Mouse (Mus musculus): Measurements from ENCODE around the gene Ambra1.

The Ambra1 gene

DNA sequence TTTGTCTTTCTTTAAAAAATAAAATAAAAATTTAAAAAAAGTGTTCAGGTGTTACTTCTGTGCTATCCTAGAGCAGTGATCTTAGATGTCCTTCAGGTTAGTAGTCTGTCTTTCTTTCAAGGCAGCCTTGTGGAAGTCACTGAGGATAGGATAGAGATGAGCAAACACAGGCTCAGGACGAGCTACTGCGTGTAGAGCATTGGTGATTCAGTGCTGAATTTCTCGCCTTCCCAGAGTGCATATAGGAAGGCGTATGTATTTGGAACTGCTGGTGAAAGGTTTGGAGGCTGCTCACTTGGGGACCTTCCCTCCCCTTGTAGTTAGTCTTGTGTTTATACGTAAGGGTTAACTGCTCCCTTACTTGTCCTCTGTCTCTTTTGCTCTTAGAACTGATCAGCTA, 5.3 kb downstream of the Ambra1 start:
- no peak for DNase-seq (ENCODE audit: extremely low read depth, low read depth)

DNA sequence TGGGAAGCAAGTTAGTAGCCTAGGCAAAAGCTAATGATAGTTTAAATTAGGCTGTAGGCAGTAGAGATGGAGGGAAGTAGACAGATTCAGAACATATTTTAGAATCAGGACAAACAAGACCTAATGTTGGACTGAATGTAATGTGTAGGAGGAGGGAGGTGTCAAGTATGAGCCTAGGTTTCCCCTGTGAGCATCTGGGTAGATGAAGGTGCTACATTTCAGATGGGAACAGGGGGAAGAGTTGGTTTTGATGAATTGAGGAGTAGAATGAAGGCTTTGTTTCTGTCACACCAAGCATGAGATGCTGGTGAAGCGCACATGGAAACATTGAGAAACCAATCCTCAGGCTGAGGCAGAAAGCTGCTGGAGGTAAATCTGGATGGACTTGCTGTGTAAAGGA, 9.7 kb downstream of the Ambra1 start:
- DNase-seq (ENCODE audit: extremely low read depth, low read depth) = no peak

DNA sequence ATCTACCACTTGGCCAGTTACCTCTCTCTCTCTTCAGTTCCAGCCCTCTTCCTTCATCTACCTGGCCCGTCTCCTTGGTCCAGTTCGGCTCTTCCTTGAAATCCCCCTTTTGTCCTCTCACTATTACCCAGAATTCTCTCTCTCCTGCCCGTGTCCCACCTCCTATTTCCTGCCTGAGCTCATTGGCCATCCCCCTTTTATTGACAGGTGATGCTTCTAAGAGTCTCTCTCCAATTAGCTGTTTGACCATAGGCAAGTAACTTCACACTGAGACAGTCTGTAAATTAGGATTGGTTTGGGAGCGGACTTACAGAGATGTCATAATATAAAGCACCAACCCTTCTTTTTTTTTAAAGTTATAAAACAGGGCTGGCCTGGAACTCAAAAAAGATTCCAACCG, 14.8 kb downstream of the Ambra1 start:
- DNase-seq (ENCODE audit: extremely low read depth, low read depth) = no peak

DNA sequence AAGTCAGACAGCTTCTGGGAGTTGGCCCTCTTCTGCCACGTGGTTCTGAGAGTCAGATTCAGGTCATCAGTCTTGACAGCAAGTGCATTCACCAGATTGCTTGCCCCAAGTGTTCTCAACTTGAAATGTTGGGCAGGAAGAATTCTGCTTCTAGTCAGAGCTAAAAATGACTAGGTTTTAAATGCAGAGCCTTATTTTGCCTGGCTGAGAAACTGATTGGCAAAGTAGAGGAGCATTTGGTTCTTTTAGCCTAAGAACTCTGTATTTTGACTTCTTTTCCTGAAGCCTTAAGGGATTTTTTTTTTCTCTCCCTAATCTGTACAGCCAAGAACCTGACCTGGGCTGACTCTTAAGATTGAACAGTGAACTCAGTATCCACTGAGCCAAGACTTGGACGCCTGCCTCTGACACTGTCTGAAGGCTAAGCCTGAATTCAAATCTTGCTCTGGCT, 19.9 kb downstream of the Ambra1 start:
- DNase-seq (ENCODE audit: extremely low read depth, low read depth) = no peak

DNA sequence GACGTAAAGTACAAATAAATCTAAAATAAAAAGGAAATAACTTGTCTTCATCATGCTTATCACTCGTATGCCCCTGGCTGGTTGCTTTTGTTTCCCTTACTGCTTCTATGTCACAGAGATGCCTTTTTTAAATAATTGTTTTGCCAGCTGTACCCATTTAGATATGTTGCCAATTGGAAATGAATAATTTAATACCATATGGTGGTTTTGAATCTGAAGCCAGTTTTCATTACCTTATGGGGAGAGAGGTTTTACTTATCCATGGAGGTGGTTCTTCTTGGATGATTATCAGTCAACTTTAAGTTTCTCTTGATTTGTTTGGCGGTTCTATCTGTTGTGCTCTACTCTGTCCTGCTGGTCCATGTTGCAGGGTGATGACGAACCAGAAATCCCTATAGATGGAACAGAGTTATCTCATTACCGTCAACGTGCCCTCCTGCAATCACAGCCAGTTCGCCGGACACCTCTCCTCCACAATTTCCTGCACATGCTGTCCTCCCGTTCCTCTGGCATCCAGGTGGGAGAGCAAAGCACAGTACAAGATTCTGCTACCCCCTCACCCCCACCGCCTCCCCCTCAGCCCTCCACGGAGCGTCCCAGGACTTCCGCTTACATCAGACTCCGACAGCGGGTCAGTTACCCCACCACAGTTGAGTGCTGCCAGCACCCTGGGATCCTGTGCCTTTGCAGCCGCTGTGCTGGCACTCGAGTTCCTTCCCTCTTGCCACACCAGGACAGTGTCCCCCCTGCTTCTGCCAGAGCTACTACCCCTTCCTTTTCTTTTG, 42.2 kb downstream of the Ambra1 start:
- no peak for DNase-seq (ENCODE audit: extremely low read depth, low read depth)

DNA sequence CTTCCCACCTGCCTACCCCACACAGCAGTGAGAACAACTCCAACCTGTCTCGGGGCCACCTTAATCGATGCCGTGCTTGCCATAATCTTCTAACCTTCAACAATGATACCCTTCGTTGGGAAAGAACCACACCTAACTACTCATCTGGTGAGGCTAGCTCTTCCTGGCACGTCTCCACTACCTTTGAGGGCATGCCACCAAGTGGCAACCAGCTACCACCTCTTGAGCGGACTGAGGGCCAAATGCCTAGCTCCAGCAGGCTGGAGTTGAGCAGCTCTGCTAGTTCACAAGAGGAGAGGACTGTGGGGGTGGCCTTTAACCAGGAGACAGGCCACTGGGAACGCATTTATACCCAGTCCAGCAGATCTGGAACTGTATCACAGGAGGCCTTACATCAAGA, 43.4 kb downstream of the Ambra1 start:
- DNase-seq (ENCODE audit: extremely low read depth, low read depth) = no peak

DNA sequence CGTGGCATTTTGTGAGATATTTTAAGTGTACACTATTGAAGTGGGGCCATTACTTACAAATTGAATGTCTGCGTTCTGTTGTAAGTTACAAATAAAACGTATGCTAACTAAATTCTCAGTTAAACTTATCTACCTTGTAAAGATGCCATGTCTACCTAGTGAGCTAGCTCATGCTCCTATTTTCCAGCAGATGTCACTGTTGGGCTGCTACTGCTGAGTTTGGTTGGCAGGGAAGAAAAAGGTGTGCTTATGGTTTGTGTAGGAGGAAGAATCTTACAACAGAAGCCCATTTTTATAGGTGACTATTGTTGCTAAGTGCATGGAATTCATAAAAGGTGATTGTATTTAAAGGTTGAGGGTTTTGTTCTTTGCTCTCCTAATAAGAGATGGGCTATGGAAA, 49.2 kb downstream of the Ambra1 start:
- DNase-seq (ENCODE audit: extremely low read depth, low read depth) = peak; percentile 25

DNA sequence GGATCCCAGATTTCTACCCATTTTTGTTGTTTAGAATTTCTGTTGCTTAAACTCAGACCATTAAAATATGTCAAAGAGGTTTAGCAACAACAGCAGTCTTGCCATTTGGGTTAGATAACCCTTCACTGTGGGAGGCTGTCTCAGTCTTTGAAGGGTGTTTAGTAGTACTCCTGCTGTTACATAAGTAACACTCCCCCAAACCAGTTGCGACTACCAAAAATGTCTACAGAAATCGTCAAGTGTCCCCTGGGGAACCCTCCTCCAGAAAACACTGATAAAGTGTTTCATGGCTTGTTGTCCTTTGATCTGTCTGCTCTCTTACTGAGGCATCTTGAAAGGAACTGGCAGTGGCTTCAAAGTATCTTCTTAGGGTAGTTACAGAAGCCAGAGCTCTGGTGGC, 61.7 kb downstream of the Ambra1 start:
- no peak for DNase-seq (ENCODE audit: extremely low read depth, low read depth)

DNA sequence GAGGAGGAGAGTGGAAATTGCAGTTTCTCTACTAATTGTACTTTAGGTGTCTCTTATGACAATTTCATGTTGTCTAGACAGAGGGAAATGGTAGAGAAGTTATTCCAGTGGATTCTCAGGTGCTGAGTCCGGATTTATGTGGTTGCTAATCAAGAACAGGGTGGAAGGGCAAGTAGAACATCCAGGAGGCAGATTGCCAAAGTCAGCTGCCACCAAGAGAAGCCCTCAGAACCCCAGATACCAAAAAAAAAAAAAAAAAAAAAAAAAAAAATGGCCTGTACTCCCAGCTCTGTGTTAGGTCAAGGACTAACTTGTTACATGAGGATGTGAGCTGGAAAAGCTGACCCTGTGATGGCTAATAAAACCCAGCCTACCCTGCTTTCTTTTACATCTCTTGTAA, 62.4 kb downstream of the Ambra1 start:
- no peak for DNase-seq (ENCODE audit: extremely low read depth, low read depth)

DNA sequence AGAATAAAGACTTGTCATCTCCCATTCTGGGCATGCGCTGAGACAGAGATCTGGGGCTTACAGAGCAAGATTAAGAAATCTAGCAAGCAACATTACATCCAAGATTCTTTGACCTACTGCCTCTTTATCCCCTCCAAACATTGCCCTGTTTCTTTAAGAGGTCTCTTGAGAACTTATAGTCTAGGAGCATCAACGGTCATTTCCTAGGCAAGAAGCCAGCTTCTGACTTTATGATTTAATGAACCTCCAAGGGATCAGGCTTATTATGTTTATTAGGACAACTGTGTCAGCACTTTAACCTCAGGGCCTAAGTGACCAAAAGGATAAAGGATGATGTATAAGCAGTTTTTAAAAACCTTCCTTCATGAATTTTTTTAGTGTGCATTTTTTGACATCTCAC, 64.5 kb downstream of the Ambra1 start:
- DNase-seq (ENCODE audit: extremely low read depth, low read depth) = no peak

DNA sequence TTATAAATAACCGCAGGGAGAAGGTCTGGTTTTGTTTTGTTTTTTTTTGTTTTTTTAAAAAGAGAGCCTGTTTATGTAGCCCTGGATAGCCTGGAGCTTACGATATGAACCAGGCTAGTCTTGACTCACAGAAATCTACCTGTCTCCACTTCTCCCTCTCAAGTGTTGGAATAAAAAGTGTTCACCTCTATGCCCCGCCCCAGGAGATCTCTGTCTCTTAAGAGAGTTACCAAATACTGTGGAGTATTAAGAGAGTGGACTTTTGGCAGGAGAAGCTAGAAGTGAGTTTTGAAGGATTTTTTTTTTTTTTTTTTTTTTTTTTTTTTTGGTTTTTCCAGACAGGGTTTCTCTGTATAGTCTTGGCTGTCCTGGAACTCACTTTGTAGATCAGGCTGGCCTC, 65.2 kb downstream of the Ambra1 start:
- no peak for DNase-seq (ENCODE audit: extremely low read depth, low read depth)

DNA sequence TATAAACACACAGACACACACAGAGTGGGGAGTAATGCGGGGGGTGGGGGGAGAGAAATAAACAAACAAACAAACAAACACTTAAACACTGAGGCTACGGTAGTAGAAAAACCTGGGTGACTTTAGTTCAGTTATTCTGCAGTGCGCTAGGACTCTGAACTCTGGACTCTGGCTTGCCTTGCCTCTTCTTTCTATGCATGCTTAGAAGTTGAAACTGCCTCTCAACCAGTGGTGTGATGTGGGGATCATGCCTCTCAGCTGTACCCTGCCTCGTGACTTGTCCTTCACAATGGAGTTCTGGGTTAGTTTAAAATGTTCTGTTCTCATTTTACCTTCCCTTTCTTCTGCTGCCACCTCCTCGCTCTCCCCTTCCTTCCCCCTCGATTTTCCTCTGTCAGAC, 81.5 kb downstream of the Ambra1 start:
- no peak for DNase-seq (ENCODE audit: extremely low read depth, low read depth)

DNA sequence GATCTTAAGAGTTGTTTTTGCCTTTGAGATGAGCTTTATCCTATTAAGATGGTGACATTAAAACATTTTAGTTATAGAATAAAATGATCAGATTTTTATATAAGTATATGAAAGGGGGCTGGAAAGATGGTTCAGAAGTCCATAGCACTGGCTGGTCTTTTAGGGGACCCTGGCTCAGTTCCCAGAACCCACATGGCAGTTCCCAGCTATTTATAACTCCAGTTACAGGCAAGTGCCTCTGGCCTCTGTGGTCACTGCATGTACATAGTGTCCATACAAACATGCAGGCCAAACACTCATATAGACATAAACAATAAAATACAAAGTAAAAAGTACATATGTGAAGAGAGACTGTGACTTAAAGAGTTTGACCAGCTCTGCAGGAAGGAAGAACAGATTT, 86.8 kb downstream of the Ambra1 start:
- DNase-seq (ENCODE audit: extremely low read depth, low read depth) = no peak

DNA sequence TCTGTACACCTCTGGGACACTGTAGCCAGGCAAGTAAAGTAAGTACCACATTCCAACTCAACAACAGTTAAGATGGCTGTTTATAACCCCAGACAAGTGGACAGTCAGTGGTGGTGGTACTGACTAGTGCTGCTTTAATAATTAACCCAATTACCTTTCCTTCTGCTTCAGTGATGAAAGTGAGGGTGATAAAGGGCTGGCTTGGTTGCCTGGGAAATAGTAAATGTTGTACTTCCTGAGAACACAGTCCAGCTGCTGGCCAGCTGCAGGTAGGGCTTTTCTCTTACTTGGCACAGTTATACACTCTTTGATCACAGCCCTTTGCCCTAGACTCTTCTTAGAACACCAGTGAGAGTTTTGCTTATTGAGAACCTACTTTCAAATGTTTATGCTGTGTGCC, 102.3 kb downstream of the Ambra1 start:
- DNase-seq (ENCODE audit: extremely low read depth, low read depth) = no peak

DNA sequence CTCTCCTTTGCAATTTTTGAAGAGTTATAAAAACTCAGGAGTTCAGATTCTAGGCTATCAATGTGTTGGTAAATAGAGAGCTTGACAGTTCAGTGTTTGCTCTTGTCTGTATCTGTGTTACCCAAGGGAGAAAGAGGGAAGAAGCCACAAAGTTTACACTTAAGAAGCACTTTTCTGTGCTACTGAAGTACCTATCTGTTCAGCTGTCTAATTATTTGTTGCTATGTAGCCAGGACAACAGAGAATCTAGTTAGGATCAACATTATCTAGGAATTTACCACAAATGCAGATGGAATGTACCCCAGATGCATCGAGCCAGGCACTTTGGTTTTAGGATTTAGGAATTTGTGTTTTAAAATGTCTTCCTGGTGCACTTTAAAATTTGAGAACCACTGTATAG, 104.3 kb downstream of the Ambra1 start:
- no peak for DNase-seq (ENCODE audit: extremely low read depth, low read depth)

DNA sequence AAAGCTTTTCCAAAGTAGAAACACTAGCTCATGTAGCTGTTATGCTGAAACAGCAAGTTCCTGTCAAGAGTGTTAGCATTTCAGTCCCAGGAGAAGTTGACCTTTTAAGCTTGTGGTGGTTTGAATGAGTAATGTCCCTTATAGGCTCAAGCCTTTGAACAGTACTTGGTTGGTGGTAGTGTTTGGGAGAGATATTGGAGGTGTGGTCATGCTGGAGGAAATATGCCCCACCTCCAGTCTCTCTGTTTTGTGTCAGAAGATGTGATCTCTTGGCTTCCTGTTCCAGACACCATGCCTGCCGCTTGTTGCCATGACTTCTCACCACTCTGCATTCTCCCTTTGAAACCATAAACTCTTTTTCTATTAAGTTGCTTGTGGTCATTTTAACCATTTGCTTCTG, 105.1 kb downstream of the Ambra1 start:
- DNase-seq (ENCODE audit: extremely low read depth, low read depth) = peak; percentile 72

DNA sequence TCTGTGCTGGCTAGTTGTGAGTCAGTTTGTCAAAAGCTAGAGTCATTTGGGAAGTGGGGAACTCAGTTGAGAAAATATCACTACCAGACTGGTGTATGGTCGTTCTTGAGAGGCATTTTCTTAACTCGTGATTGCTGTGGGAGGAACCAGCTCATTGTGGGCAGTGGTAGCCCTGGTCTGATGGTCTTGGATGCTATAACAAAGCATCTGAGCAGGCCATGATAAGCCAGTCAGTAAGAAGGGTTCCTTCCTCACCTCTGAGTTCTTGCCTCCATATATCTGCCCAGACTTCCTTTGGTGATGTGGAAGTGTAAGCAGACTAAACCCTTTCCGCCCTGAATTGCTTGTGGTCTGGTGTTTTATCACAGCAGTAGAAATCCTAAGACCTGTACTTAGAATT, 105.7 kb downstream of the Ambra1 start:
- DNase-seq (ENCODE audit: extremely low read depth, low read depth) = peak; percentile 28

DNA sequence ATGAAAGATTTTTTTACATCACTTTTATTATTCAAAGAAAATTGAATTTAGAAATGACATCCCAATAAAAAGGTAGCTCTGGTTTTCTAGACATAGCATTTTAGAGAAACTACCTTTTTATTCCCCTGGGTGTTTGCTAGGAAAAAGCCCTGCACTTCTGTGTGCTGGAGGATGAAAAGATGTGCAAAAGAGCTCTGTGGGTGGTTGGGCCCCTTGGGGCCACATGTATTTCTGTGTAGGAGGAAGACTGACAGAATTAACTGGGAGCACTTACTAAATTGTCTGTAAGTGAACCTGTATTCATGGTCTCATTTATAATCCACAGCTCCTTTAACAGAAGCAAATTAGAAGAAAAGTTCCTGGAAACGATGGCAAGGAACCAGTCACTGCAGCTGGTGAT, 114.2 kb downstream of the Ambra1 start:
- no peak for DNase-seq (ENCODE audit: extremely low read depth, low read depth)

DNA sequence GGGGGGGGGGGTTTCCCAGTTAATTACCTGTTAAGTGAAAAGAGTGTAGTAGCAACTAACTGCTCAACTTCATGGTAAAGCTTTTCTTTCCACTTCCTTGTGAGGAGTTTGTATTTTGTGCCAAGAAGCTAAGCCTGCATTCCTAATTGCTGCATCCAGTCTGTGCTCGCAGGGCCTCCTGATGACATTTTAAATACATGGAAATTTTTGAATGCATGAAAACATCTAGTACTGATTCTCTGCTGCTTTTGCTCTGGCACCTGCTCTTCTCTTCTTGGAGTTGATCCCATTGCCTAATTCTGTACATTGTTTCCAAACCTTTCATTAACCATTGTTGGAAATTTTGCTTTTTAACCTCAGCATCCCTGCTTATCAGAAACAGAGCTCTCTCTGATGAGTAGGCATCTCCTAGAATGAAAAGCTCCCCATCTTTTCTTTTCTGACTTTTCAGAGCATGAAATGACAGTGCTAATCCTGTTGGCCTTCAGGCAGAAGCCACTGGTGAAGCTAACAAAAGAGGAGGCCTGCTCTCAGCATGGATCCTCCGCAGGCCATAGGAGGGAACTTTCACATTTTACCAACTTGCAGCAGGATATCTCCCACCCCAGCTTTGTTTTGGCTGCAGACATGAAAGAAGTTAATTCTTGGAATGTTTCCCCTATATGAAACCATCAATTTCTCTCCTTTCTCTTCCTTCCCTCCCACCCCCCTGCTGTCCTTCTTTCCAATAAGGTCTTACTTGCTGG, 122.7 kb downstream of the Ambra1 start:
- no peak for DNase-seq (ENCODE audit: extremely low read depth, low read depth)

DNA sequence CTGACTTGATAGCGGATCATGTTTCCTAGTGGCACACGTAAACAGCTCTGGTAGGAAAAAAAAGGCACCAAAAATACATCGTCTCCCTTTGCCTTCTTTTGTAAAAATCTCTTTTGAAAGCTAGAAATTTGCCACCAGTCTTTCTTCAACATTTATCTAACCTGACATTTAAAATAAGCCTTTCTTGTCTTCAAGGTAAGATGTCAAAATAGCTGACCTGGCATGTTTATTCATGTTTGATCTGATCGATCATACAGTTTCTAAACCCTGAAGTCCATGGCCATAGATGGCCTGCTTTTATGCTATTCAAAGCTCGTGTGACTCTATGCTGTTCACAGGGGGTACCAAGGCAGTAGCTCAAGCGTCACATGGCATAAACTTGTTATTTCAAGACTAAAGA, 124.6 kb downstream of the Ambra1 start:
- no peak for DNase-seq (ENCODE audit: extremely low read depth, low read depth)

DNA sequence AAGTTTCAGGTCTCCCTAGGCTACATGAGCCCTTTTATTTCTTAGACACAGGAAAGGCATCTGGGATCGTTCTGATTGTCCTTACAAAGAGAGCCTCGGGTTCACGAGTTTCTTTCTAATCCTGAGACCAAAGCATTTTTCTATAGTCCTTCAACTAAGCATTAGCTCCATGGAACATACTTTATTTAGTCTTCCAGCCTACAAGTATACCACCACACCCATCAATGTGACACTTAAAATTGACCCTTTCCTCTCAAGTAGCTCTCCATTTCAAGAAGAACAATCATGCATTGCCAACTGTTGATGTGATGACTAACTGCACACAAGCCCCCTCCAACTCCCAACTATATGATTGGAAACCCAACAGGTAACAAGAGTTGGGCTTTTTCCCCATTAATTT, 127.0 kb downstream of the Ambra1 start:
- no peak for DNase-seq (ENCODE audit: extremely low read depth, low read depth)

DNA sequence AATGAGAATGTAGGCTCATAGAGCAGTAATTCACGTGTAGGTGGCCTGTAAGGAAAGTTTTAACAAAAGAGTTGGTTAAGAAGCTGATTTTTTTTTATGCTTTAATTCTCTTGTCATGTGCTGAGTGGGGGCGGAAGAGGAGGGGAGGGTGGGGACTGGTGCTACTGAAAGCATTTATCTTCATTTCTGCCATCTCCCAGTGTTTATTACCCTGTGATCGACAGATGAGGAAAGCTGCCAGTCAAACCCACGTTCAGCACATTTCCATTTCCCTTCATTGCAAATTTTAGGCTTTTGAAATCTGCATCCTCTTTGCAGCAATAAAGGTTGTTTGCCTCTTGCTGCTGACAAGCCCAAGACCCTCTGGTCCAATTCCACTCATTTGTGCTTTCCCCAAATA, 129.5 kb downstream of the Ambra1 start:
- no peak for DNase-seq (ENCODE audit: extremely low read depth, low read depth)

DNA sequence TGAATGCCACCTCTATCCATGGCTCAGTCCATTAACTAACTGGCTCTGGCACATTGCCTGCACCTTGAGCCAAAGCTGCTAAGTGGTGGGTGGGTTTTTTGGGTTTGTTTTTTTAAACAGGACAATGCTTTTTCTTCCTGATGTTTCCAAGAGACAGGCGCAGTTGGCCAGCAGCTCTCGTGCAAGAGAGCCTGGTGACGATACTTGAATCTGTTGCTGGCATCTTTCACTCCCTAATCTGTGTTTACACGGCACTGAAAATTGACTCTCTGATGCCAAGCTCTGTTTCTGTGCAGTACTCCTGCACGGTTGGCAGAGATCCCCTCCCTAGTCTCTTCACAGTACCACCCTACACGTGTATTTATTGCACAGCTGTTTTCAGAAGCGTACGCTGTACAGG, 140.8 kb downstream of the Ambra1 start:
- DNase-seq (ENCODE audit: extremely low read depth, low read depth) = no peak

Data from MEL-GATA-1-ER (cell line).